Mouse (Mus musculus) C2C12 (cell line): ENCODE data around the gene Cers2. TPM values are rescaled to one million over a fixed set of nuclear protein-coding genes. Genes with fewer than 3 reads are reported as not detected.

ENCODE experiments used
- H3K27me3 ChIP-seq: one replicate; pipeline ENCODE4 v1.6.1; 2011; ENCODE audit not compliant: control insufficient read depth, insufficient read depth, insufficient read length
- H3K36me3 ChIP-seq: one replicate; pipeline ENCODE4 v1.6.1; 2011; ENCODE audit not compliant: control insufficient read depth, insufficient read depth
- H3K4me3 ChIP-seq: one replicate; pipeline ENCODE4 v1.5.1; 2011; ENCODE audit warnings: mild to moderate bottlenecking, control low read depth; ENCODE audit not compliant: poor library complexity, insufficient read depth, severe bottlenecking
- H3K79me2 ChIP-seq: one replicate; pipeline ENCODE4 v1.6.1; 2011; ENCODE audit not compliant: control insufficient read depth, insufficient read depth
- H3K79me3 ChIP-seq: one replicate; pipeline ENCODE4 v1.6.1; 2011; ENCODE audit warnings: low read depth, control low read depth
- H3ac ChIP-seq: one replicate; pipeline ENCODE3; 2011; ENCODE audit warnings: low read depth; ENCODE audit not compliant: control insufficient read depth, insufficient read length
- CEBPB ChIP-seq: IDR thresholded peaks from one replicate; pipeline ENCODE4 v1.6.1; 2011; ENCODE audit warnings: low read depth, mild to moderate bottlenecking, control low read depth, moderate library complexity
- CTCF ChIP-seq: IDR thresholded peaks from one replicate; pipeline ENCODE4 v1.5.1; 2011; ENCODE audit not compliant: control insufficient read depth, insufficient read depth, insufficient read length
- FOSL1 ChIP-seq: IDR thresholded peaks from one replicate; pipeline ENCODE4 v1.8.0; 2011; ENCODE audit warnings: mild to moderate bottlenecking, low read length; ENCODE audit not compliant: poor library complexity, insufficient read depth, severe bottlenecking
- MAX ChIP-seq: IDR thresholded peaks from one replicate; pipeline ENCODE4 v1.6.1; 2011; ENCODE audit warnings: mild to moderate bottlenecking, control low read depth
- MYOD1 ChIP-seq: IDR thresholded peaks from one replicate; pipeline ENCODE4 v1.6.1; 2011; ENCODE audit warnings: low read depth; ENCODE audit not compliant: control insufficient read depth, insufficient read length
- MYOG ChIP-seq: IDR thresholded peaks from one replicate; pipeline ENCODE4 v1.6.1; 2011; ENCODE audit not compliant: control insufficient read depth, insufficient read length; ENCODE audit errors: extremely low read depth
- USF1 ChIP-seq: IDR thresholded peaks from one replicate; pipeline ENCODE4 v1.6.1; 2011; ENCODE audit warnings: low read depth, mild to moderate bottlenecking, control low read depth, moderate library complexity
- polyA plus RNA-seq: library from polyadenylated mRNA; unstranded; fragments of >200 nt; fragmentation: generic; extraction: Trizol; gene quantifications from one replicate; pipeline ENCODE4 v1.2.1, GENCODE M21; 2012; ENCODE audit warnings: missing spikeins

Gene Cers2
- polyA plus RNA-seq, 1 experiment, result 146 TPM

- Histone ChIP-seq H3ac (no peak overlapping the region), H3K4me3 (peak overlapping the region; percentile 89), H3K79me3 (peaks cover 6% of the 10 kb centered on the region), H3K36me3 (no peaks in the 10 kb centered on the region), H3K27me3 (no peaks in the 10 kb centered on the region), H3K79me2 (peaks cover 56% of the 10 kb centered on the region)
- no peak for TF ChIP-seq MAX
- TF ChIP-seq FOSL1, result no peak
- no peak for TF ChIP-seq CEBPB
- no peak for TF ChIP-seq MYOG
- TF ChIP-seq CTCF, result no peak
- no peak for TF ChIP-seq USF1
- TF ChIP-seq MYOD1, result no peak
These were observed 33.8 kb upstream of the Cers2 start for GRCm38 (mm10) chr3:95280747-95281146.

DNA sequence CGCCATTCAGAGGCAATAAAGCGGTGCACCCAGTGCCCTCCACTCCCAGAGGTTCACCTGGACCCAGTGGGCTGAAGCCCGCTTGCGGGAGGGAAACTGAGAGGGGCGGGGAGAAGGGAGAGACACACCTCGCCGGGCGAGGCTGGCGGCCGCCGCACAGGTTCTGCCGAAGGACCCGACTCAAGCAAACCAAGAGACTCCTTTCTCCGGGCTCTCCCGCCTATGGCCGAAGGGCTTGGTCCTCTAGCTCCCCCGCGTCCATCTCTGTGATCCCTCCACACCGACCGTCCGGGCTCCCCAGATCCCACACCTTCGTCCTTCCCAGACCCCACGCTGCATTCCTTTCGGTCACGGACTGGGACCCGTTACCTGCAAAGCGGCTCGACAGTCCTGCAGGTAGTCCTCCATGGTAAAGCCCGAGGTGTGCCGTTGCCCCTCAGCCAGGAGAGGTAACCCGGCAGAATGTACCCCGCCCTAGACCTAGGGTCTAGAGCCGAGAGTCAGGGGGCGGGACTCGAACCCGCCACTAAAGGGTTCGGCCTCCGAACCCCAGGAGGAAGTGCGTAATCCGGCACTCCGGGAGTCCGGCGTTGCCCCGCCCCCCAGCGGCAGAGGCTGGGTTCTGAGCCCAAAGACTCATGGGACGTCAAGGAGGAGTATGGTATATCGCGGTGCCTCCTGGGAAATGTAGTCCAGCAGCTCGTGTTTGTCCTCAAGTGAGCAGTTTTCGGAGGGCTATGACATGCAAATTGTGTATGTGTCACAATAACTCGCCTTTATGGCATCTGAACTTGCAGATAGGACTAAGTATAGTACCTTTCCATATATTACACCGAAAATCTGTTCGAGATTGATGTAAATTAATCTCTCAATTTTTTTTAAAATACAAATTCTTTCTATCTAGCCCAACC, 33.1 kb upstream of the Cers2 start, which contains the start of the genes Mindy1 and Prune1:
Mindy1 (plus strand) TSS at position 130 of the 911 bp plus-strand sequence.
Prune1 (minus strand) TSS at position 861 of the 911 bp plus-strand sequence.
- no peaks in the 10 kb centered on the region for H3K27me3 ChIP-seq
- H3ac ChIP-seq, result peak within 1 kb of the TSS; percentile 95
- H3K36me3 ChIP-seq, result no peaks in the 10 kb centered on the region
- H3K4me3 ChIP-seq, result peak within 1 kb of the TSS; percentile 89
- H3K79me3 ChIP-seq, result peaks cover 6% of the 10 kb centered on the region
- peaks cover 54% of the 10 kb centered on the region for H3K79me2 ChIP-seq
- peak; percentile 48 for TF ChIP-seq MAX
- no peak for TF ChIP-seq CEBPB

DNA sequence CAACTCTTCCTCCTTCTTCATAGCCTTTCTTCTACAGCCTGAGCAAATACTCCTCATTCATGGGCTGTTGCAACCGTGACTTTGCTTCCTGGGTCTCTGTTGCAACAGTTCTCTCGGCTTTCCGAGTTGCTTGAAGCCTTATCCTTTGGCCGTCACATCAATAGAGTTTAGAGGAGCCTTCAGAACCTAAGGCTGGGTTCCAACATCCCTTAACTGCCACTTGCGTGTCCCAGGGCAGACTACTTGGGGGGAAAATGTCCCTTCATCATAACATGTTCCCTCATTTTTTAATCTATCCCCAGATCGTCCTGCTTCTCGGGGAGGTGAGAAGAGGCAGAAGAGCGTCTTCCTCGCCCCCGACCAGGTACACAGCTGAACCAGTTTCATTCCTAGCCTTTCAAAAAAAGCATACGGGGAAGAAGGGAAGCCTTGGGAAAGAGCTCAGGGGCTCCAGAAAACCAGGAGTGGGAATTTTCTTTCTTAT, 32.2 kb upstream of the Cers2 start:
- peaks cover 7% of the 10 kb centered on the region for H3K79me3 ChIP-seq
- H3K27me3 ChIP-seq, result no peaks in the 10 kb centered on the region
- H3ac ChIP-seq, result peak overlapping the region; percentile 95
- no peaks in the 10 kb centered on the region for H3K36me3 ChIP-seq
- no peak for TF ChIP-seq MYOG
- TF ChIP-seq CEBPB, result peak; percentile 43
- peak overlapping the region; percentile 89 for H3K4me3 ChIP-seq
- H3K79me2 ChIP-seq, result peaks cover 51% of the 10 kb centered on the region

- Histone ChIP-seq H3K79me2 (peaks cover 49% of the 10 kb centered on the region), H3K4me3 (peak overlapping the region; percentile 89), H3ac (peak overlapping the region; percentile 95), H3K36me3 (peaks cover 5% of the 10 kb centered on the region), H3K79me3 (peaks cover 7% of the 10 kb centered on the region), H3K27me3 (no peaks in the 10 kb centered on the region)
- TF ChIP-seq MYOG, result no peak
- TF ChIP-seq MAX, result peak; percentile 66
These were observed 31.6 kb upstream of the Cers2 start for GRCm38 (mm10) chr3:95282865-95283588.

DNA sequence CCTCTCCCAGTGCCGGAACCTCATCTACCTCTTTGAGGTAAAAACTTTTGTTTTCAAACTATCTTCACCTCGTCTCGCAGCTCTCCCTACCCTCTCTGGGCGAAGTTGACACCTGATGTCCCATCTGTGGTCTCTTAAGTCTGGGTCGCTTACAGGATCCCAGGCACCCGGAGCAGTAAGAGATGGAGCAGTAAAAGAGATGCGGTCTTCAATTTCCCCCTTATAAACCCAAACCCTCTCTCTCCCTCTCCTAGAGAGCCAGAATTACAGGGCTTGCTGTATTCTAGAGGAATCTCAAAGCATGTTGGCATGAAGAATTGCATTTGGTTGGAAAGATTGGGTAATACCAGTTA, 31.0 kb upstream of the Cers2 start:
- Histone ChIP-seq H3ac (peak overlapping the region; percentile 95), H3K79me2 (peaks cover 44% of the 10 kb centered on the region), H3K27me3 (no peaks in the 10 kb centered on the region), H3K36me3 (peaks cover 10% of the 10 kb centered on the region), H3K4me3 (peak overlapping the region; percentile 89), H3K79me3 (peaks cover 7% of the 10 kb centered on the region)
- no peak for TF ChIP-seq MYOD1
- TF ChIP-seq MAX, result no peak
- TF ChIP-seq USF1, result no peak
- TF ChIP-seq FOSL1, result no peak
- no peak for TF ChIP-seq CTCF
- no peak for TF ChIP-seq MYOG
- no peak for TF ChIP-seq CEBPB

GRCm38 (mm10) chr3:95284062-95284461, 30.5 kb upstream of the Cers2 start:
- Histone ChIP-seq H3K4me3 (peak overlapping the region; percentile 89), H3K79me3 (peaks cover 7% of the 10 kb centered on the region), H3K79me2 (peaks cover 39% of the 10 kb centered on the region), H3ac (peak overlapping the region; percentile 16), H3K36me3 (peaks cover 10% of the 10 kb centered on the region), H3K27me3 (no peaks in the 10 kb centered on the region)
- TF ChIP-seq CTCF (no peak), CEBPB (no peak), MAX (no peak), MYOG (no peak), USF1 (no peak), FOSL1 (no peak), MYOD1 (no peak)
